Mouse (Mus musculus): ENCODE data around the gene Slitrk5. TPM values are rescaled to one million over a fixed set of nuclear protein-coding genes. Genes with fewer than 3 reads are reported as not detected.

Gene Slitrk5
- total RNA-seq (2012; rRNA removed) (not detected in 2 replicates), total RNA-seq (2014; rRNA removed) (not detected in 2 replicates), polyA plus RNA-seq (2012; ENCODE audit: insufficient read length, low read depth) (not detected in 2 replicates)

- Histone ChIP-seq H3K4me2 (ENCODE audit: insufficient read depth, low read depth, poor library complexity, severe bottlenecking) (no peak within 1 kb of the TSS), H3K9me3 (replicated peaks; ENCODE audit: low read length) (peaks cover 46% of the 10 kb centered on the region), H3K9ac (ENCODE audit: insufficient read depth, low read depth) (no peak within 1 kb of the TSS), H3K4me1 (ENCODE audit: control insufficient read depth in 1 of 2, insufficient read depth in 2 of 2) (no peaks in the 10 kb centered on the region), H3K79me2 (replicated peaks; ENCODE audit: control insufficient read depth, extremely low read depth, insufficient read depth, poor library complexity, severe bottlenecking) (no peaks in the 10 kb centered on the region), H3K36me3 (replicated peaks in 1 of 2; ENCODE audit: control insufficient read depth in 1 of 2, insufficient read depth in 1 of 2, low read length in 1 of 2) (no peaks in the 10 kb centered on the region), H3K27ac (ENCODE audit: insufficient read depth, low read depth) (no peak within 1 kb of the TSS), H3K27me3 (replicated peaks) (no peaks in the 10 kb centered on the region), H3K4me3 (replicated peaks in 1 of 3; ENCODE audit: low read depth in 2 of 3, low read length in 2 of 3, poor library complexity in 1 of 3) (no peak within 1 kb of the TSS)
- no peak for DNase-seq (ENCODE audit: extremely low read depth)
- TF ChIP-seq SMC3 (IDR thresholded peaks at IDR 0.05; ENCODE audit: low read depth, low read length) (no peak), MEF2A (IDR thresholded peaks at IDR 0.05; ENCODE audit: borderline replicate concordance, low read depth, low read length) (no peak), CTCF (conservative IDR thresholded peaks at IDR 0.05 in 1 of 2, IDR thresholded peaks at IDR 0.05 in 1 of 2; ENCODE audit: low read depth in 2 of 2, low read length in 2 of 2) (no peak), CHD1 (IDR thresholded peaks at IDR 0.05; ENCODE audit: low read depth, low read length) (no peak), SIN3A (IDR thresholded peaks at IDR 0.05; ENCODE audit: low read length) (no peak), RAD21 (IDR thresholded peaks at IDR 0.05; ENCODE audit: low read depth, low read length) (no peak), GABPA (IDR thresholded peaks at IDR 0.05; ENCODE audit: insufficient replicate concordance, low read depth, low read length) (no peak), IRF4 (IDR thresholded peaks at IDR 0.05; ENCODE audit: low read depth, low read length) (no peak), MYC (IDR thresholded peaks at IDR 0.05; ENCODE audit: low read depth, low read length) (no peak), BHLHE40 (IDR thresholded peaks at IDR 0.05; ENCODE audit: low read depth, low read length) (no peak)
- in situ Hi-C loops (cut with MboI; ENCODE audit: low pct_ligation_motif_present, low pct_unique_long_range_greater_than_20kb, low sequenced_read_pairs) (no loop called here), dilution Hi-C loops (cut with MboI; ENCODE audit: extremely low pct_ligation_motif_present, extremely low pct_unique_long_range_greater_than_20kb, low sequenced_read_pairs) (no loop called here)
Measured at GRCm38 (mm10) chr14:111674664-111675147, at the start of gene Slitrk5. TSS of gene Slitrk5 (plus strand) at chr14:111675097.

- H3K9me3 ChIP-seq (replicated peaks; ENCODE audit: low read length): peaks cover 37% of the 10 kb centered on the region
- H3K4me3 ChIP-seq (replicated peaks in 1 of 3; ENCODE audit: low read depth in 2 of 3, low read length in 2 of 3, poor library complexity in 1 of 3): no peak overlapping the region
- H3K27ac ChIP-seq (ENCODE audit: insufficient read depth, low read depth): no peak overlapping the region
- no peak for DNase-seq (ENCODE audit: extremely low read depth)
- no peak overlapping the region for H3K4me2 ChIP-seq (ENCODE audit: insufficient read depth, low read depth, poor library complexity, severe bottlenecking)
- dilution Hi-C loops (cut with MboI; ENCODE audit: extremely low pct_ligation_motif_present, extremely low pct_unique_long_range_greater_than_20kb, low sequenced_read_pairs) (no loop called here), in situ Hi-C loops (cut with MboI; ENCODE audit: low pct_ligation_motif_present, low pct_unique_long_range_greater_than_20kb, low sequenced_read_pairs) (no loop called here)
- H3K4me1 ChIP-seq (ENCODE audit: control insufficient read depth in 1 of 2, insufficient read depth in 2 of 2): no peaks in the 10 kb centered on the region
- TF ChIP-seq MYC (IDR thresholded peaks at IDR 0.05; ENCODE audit: low read depth, low read length): no peak
- TF ChIP-seq SIN3A (IDR thresholded peaks at IDR 0.05; ENCODE audit: low read length): no peak
- TF ChIP-seq NELFE (IDR thresholded peaks at IDR 0.05; ENCODE audit: low read depth, low read length): no peak
- TF ChIP-seq RAD21 (IDR thresholded peaks at IDR 0.05; ENCODE audit: low read depth, low read length): no peak
- TF ChIP-seq MEF2A (IDR thresholded peaks at IDR 0.05; ENCODE audit: borderline replicate concordance, low read depth, low read length): no peak
- no peak for TF ChIP-seq ETS1 (conservative IDR thresholded peaks at IDR 0.05; ENCODE audit: low read depth, low read length)
- TF ChIP-seq HCFC1 (IDR thresholded peaks at IDR 0.05; ENCODE audit: low read depth, low read length): no peak
- no peak for TF ChIP-seq ZC3H11A (IDR thresholded peaks at IDR 0.05; ENCODE audit: low read depth, low read length)
- TF ChIP-seq JUN (IDR thresholded peaks at IDR 0.05; ENCODE audit: insufficient read depth, low read depth, low read length): no peak
- TF ChIP-seq JUND (conservative IDR thresholded peaks at IDR 0.05; ENCODE audit: low read depth, low read length): no peak
- no peak for TF ChIP-seq USF1 (IDR thresholded peaks at IDR 0.05; ENCODE audit: low read depth, low read length)
- no peak for TF ChIP-seq TBP (conservative IDR thresholded peaks at IDR 0.05; ENCODE audit: low read depth, low read length)
- no peak for TF ChIP-seq E2F4 (IDR thresholded peaks at IDR 0.05; ENCODE audit: insufficient replicate concordance, low read depth, low read length)
- TF ChIP-seq CTCF (conservative IDR thresholded peaks at IDR 0.05 in 1 of 2, IDR thresholded peaks at IDR 0.05 in 1 of 2; ENCODE audit: low read depth in 2 of 2, low read length in 2 of 2): no peak
- no peak for TF ChIP-seq NRF1 (IDR thresholded peaks at IDR 0.05; ENCODE audit: low read depth, low read length)
- TF ChIP-seq PAX5 (IDR thresholded peaks at IDR 0.05; ENCODE audit: low read length): no peak
- TF ChIP-seq BHLHE40 (IDR thresholded peaks at IDR 0.05; ENCODE audit: low read depth, low read length): no peak
- TF ChIP-seq RCOR1 (conservative IDR thresholded peaks at IDR 0.05; ENCODE audit: low read depth, low read length): no peak
- H3K9ac ChIP-seq (ENCODE audit: insufficient read depth, low read depth): no peak overlapping the region
- H3K79me2 ChIP-seq (replicated peaks; ENCODE audit: control insufficient read depth, extremely low read depth, insufficient read depth, poor library complexity, severe bottlenecking): no peaks in the 10 kb centered on the region
- no peaks in the 10 kb centered on the region for H3K27me3 ChIP-seq (replicated peaks)
- H3K36me3 ChIP-seq (replicated peaks in 1 of 2; ENCODE audit: control insufficient read depth in 1 of 2, insufficient read depth in 1 of 2, low read length in 1 of 2): no peaks in the 10 kb centered on the region
Measured at GRCm38 (mm10) chr14:111672942-111673341, 2.0 kb upstream of the Slitrk5 start.

Measured in CH12.LX (cell line).